Mouse (Mus musculus): ENCODE measurements around the gene Wdr63.

The Wdr63 gene

GRCm38 (mm10) chr3:146107921-146108571 lies at the start of gene Wdr63:
TSS of gene Wdr63 (minus strand) at chr3:146108130.
- DNase-seq (ENCODE audit: low read depth): peak; percentile 80

- no peak for DNase-seq (ENCODE audit: low read depth)
Observed at GRCm38 (mm10) chr3:146156811-146157210, 48.9 kb upstream of the Wdr63 start.

GRCm38 (mm10) chr3:146155628-146156576 lies 48.0 kb upstream of the Wdr63 start:
- peak; percentile 50 for DNase-seq (ENCODE audit: low read depth)

GRCm38 (mm10) chr3:146153862-146154611 lies 46.1 kb upstream of the Wdr63 start:
- DNase-seq (ENCODE audit: low read depth): peak; percentile 55

GRCm38 (mm10) chr3:146152913-146153312 lies 45.0 kb upstream of the Wdr63 start:
- peak; percentile 22 for DNase-seq (ENCODE audit: low read depth)

GRCm38 (mm10) chr3:146152348-146152747 lies 44.4 kb upstream of the Wdr63 start:
- DNase-seq (ENCODE audit: low read depth): peak; percentile 47

- DNase-seq (ENCODE audit: low read depth): no peak
Observed at GRCm38 (mm10) chr3:146151755-146152154, 43.8 kb upstream of the Wdr63 start.

- DNase-seq (ENCODE audit: low read depth): no peak
Observed at GRCm38 (mm10) chr3:146151328-146151727, 43.4 kb upstream of the Wdr63 start.

- peak; percentile 61 for DNase-seq (ENCODE audit: low read depth)
Observed at GRCm38 (mm10) chr3:146150560-146150959, 42.6 kb upstream of the Wdr63 start.

- peak; percentile 66 for DNase-seq (ENCODE audit: low read depth)
Observed at GRCm38 (mm10) chr3:146150058-146150400, 42.1 kb upstream of the Wdr63 start.

GRCm38 (mm10) chr3:146149156-146150057 lies 41.5 kb upstream of the Wdr63 start, which contains the start of gene Mcoln2:
TSS of gene Mcoln2 (plus strand) at chr3:146149833.
- DNase-seq (ENCODE audit: low read depth): peak; percentile 19

GRCm38 (mm10) chr3:146146131-146146530 lies 38.2 kb upstream of the Wdr63 start:
- peak; percentile 37 for DNase-seq (ENCODE audit: low read depth)

GRCm38 (mm10) chr3:146145501-146145900 lies 37.6 kb upstream of the Wdr63 start:
- peak; percentile 67 for DNase-seq (ENCODE audit: low read depth)

GRCm38 (mm10) chr3:146142523-146142922 lies 34.6 kb upstream of the Wdr63 start:
- no peak for DNase-seq (ENCODE audit: low read depth)

GRCm38 (mm10) chr3:146140276-146140675 lies 32.3 kb upstream of the Wdr63 start:
- no peak for DNase-seq (ENCODE audit: low read depth)

- no peak for DNase-seq (ENCODE audit: low read depth)
Observed at GRCm38 (mm10) chr3:146136422-146136821, 28.5 kb upstream of the Wdr63 start.

- no peak for DNase-seq (ENCODE audit: low read depth)
Observed at GRCm38 (mm10) chr3:146135417-146135816, 27.5 kb upstream of the Wdr63 start.

- no peak for DNase-seq (ENCODE audit: low read depth)
Observed at GRCm38 (mm10) chr3:146134834-146135233, 26.9 kb upstream of the Wdr63 start.

- DNase-seq (ENCODE audit: low read depth): no peak
Observed at GRCm38 (mm10) chr3:146127205-146127604, 19.3 kb upstream of the Wdr63 start.

GRCm38 (mm10) chr3:146123464-146123825 lies 15.5 kb upstream of the Wdr63 start:
- DNase-seq (ENCODE audit: low read depth): no peak

GRCm38 (mm10) chr3:146122807-146123463 lies 15.0 kb upstream of the Wdr63 start:
- peak; percentile 27 for DNase-seq (ENCODE audit: low read depth)

All from naive thymus-derived CD4-positive, alpha-beta T cell, adult 2 months (primary cell).